Mouse (Mus musculus) hindbrain, embryonic 14.5 days (tissue): ENCODE measurements at regions not wholly inside any gene's neighbourhood (a gene's known extent, or its start where the extent isn't known, plus 50 kb on each side); places are given as distances from the start of the nearest gene placed in this dataset.

Experiments
- ATAC-seq: fragments of 200-750 bp; cut with Nextera tagmentation; 2 replicates; pipeline ENCODE4 v1.8.0; 2017; ENCODE audit warnings: moderate number of reproducible peaks, mild to moderate bottlenecking, moderate TSS enrichment, moderate library complexity; ENCODE audit not compliant: low FRiP score
- DNase-seq: peaks from one replicate; pipeline ENCODE4 v3.0.0-alpha.2; 2015; ENCODE audit warnings: low spot score
- H3K27ac ChIP-seq: fragments of 300-500 bp; sonication (generic); 2 replicates; pipeline ENCODE4 v1.5.1; 2014; ENCODE audit warnings: mild to moderate bottlenecking, moderate library complexity
- H3K27me3 ChIP-seq: fragments of 300-500 bp; sonication (generic); 2 replicates; pipeline ENCODE4 v1.6.1; 2014; ENCODE audit warnings: mild to moderate bottlenecking, low read length, mixed read lengths; ENCODE audit not compliant: control insufficient read depth, insufficient read depth
- H3K36me3 ChIP-seq: fragments of 300-500 bp; sonication (generic); replicated peaks from 2 replicates; pipeline ENCODE4 v1.6.1; 2014; ENCODE audit not compliant: control insufficient read depth, insufficient read depth
- H3K4me1 ChIP-seq: fragments of 300-500 bp; sonication (generic); replicated peaks from 2 replicates; pipeline ENCODE4 v1.6.1; 2014; ENCODE audit warnings: antibody characterized with exemption, low read length, mixed read lengths; ENCODE audit not compliant: control insufficient read depth, insufficient read depth
- H3K4me2 ChIP-seq: fragments of 300-500 bp; sonication (generic); replicated peaks from 2 replicates; pipeline ENCODE4 v1.6.1; 2014; ENCODE audit warnings: mild to moderate bottlenecking, moderate library complexity
- H3K4me3 ChIP-seq: fragments of 300-500 bp; sonication (generic); replicated peaks from 2 replicates; pipeline ENCODE4 v1.5.1; 2014; ENCODE audit warnings: mild to moderate bottlenecking, low read length
- H3K9ac ChIP-seq: fragments of 300-500 bp; sonication (generic); 2 replicates; pipeline ENCODE4 v1.6.1; 2014
- H3K9me3 ChIP-seq: fragments of 300-500 bp; sonication (generic); 2 replicates; pipeline ENCODE4 v1.6.1; 2016; ENCODE audit warnings: low read length; ENCODE audit not compliant: control insufficient read depth
- WGBS: fragments of 180-500 bp; shearing (Covaris S2); extraction: QIAGEN DNeasy Blood & Tissue Kit; methylation state at CpG from one replicate; pipeline ENCODE4 v1.1.7; 2014; 5-methylcytosine and 5-hydroxymethylcytosine counted together

GRCm38 (mm10) chr14:97074808-97075207, 555.9 kb upstream of the Klhl1 start:
- Histone ChIP-seq H3K4me1 (0 out of 2 replicates have a peak, but pooled peaks cover 2% of the 10 kb centered on the region), H3K36me3 (no peaks in the 10 kb centered on the region), H3K4me3 (no peak overlapping the region), H3K27ac (no peak overlapping the region), H3K9me3 (no peaks in the 10 kb centered on the region), H3K27me3 (no peaks in the 10 kb centered on the region), H3K4me2 (no peak overlapping the region), H3K9ac (no peak overlapping the region)
- ATAC-seq (no peak), DNase-seq (no peak)
- 87% methylated on average over 3 of the region's 3 CpGs for WGBS

- Histone ChIP-seq H3K27ac (no peak overlapping the region), H3K36me3 (no peaks in the 10 kb centered on the region), H3K27me3 (no peaks in the 10 kb centered on the region), H3K4me2 (no peak overlapping the region), H3K9ac (no peak overlapping the region), H3K9me3 (no peaks in the 10 kb centered on the region), H3K4me3 (no peak overlapping the region), H3K4me1 (0 out of 2 replicates have a peak, but pooled peaks cover 2% of the 10 kb centered on the region)
- 47% methylated on average over 3 of the region's 3 CpGs for WGBS
- no peak for DNase-seq
- no peak for ATAC-seq
These were observed 549.9 kb upstream of the Klhl1 start for GRCm38 (mm10) chr14:97068770-97069169.

- Histone ChIP-seq H3K4me3 (no peak overlapping the region), H3K27me3 (no peaks in the 10 kb centered on the region), H3K27ac (no peak overlapping the region), H3K4me1 (0 out of 2 replicates have a peak, but pooled peaks cover 2% of the 10 kb centered on the region), H3K4me2 (no peak overlapping the region), H3K36me3 (no peaks in the 10 kb centered on the region), H3K9me3 (no peaks in the 10 kb centered on the region), H3K9ac (no peak overlapping the region)
- no peak for ATAC-seq
- WGBS, result 70% methylated on average over 5 of the region's 5 CpGs
- no peak for DNase-seq
These were observed 549.4 kb upstream of the Klhl1 start for GRCm38 (mm10) chr14:97068313-97068712.

- ATAC-seq, result no peak
- Histone ChIP-seq H3K4me2 (no peak overlapping the region), H3K4me3 (no peak overlapping the region), H3K27me3 (no peaks in the 10 kb centered on the region), H3K4me1 (no peaks in the 10 kb centered on the region), H3K9ac (no peak overlapping the region), H3K36me3 (no peaks in the 10 kb centered on the region), H3K27ac (no peak overlapping the region), H3K9me3 (no peaks in the 10 kb centered on the region)
- DNase-seq, result peak; percentile 74
These were observed 526.4 kb upstream of the Klhl1 start for GRCm38 (mm10) chr14:97045321-97045720.

- Histone ChIP-seq H3K27ac (no peak overlapping the region), H3K9ac (no peak overlapping the region), H3K4me2 (no peak overlapping the region), H3K4me1 (no peaks in the 10 kb centered on the region), H3K27me3 (no peaks in the 10 kb centered on the region), H3K9me3 (no peaks in the 10 kb centered on the region), H3K36me3 (no peaks in the 10 kb centered on the region), H3K4me3 (no peak overlapping the region)
- ATAC-seq, result no peak
- DNase-seq, result no peak
- 89% methylated on average over 3 of the region's 3 CpGs for WGBS
These were observed 520.9 kb upstream of the Klhl1 start for GRCm38 (mm10) chr14:97039850-97040249.

GRCm38 (mm10) chr14:97028528-97028927, 509.6 kb upstream of the Klhl1 start:
- no peak overlapping the region for H3K9ac ChIP-seq
- no peak overlapping the region for H3K4me3 ChIP-seq
- 86% methylated on average over 4 of the region's 4 CpGs for WGBS
- no peaks in the 10 kb centered on the region for H3K9me3 ChIP-seq
- H3K4me2 ChIP-seq, result no peak overlapping the region
- no peaks in the 10 kb centered on the region for H3K27me3 ChIP-seq
- H3K36me3 ChIP-seq, result no peaks in the 10 kb centered on the region
- DNase-seq (no peak), ATAC-seq (no peak)
- H3K4me1 ChIP-seq, result no peaks in the 10 kb centered on the region
- no peak overlapping the region for H3K27ac ChIP-seq

GRCm38 (mm10) chr14:97006294-97006693, 487.4 kb upstream of the Klhl1 start:
- ATAC-seq (no peak), DNase-seq (no peak)
- Histone ChIP-seq H3K4me3 (no peak overlapping the region), H3K27ac (no peak overlapping the region), H3K4me2 (no peak overlapping the region), H3K4me1 (no peaks in the 10 kb centered on the region), H3K36me3 (no peaks in the 10 kb centered on the region), H3K9me3 (no peaks in the 10 kb centered on the region), H3K27me3 (no peaks in the 10 kb centered on the region), H3K9ac (no peak overlapping the region)
- WGBS, result 88% methylated on average over 3 of the region's 3 CpGs

- no peaks in the 10 kb centered on the region for H3K36me3 ChIP-seq
- DNase-seq, result no peak
- no peak overlapping the region for H3K27ac ChIP-seq
- H3K9ac ChIP-seq, result no peak overlapping the region
- WGBS, result 14% methylated on average over 3 of the region's 3 CpGs
- H3K27me3 ChIP-seq, result no peaks in the 10 kb centered on the region
- no peaks in the 10 kb centered on the region for H3K9me3 ChIP-seq
- no peak overlapping the region for H3K4me3 ChIP-seq
- H3K4me2 ChIP-seq, result no peak overlapping the region
- ATAC-seq, result no peak
- no peaks in the 10 kb centered on the region for H3K4me1 ChIP-seq
These were observed 476.2 kb upstream of the Klhl1 start for GRCm38 (mm10) chr14:96995081-96995480.

GRCm38 (mm10) chr14:96990542-96991162, 471.8 kb upstream of the Klhl1 start:
- no peaks in the 10 kb centered on the region for H3K9me3 ChIP-seq
- H3K27me3 ChIP-seq, result no peaks in the 10 kb centered on the region
- ATAC-seq (no peak), DNase-seq (no peak)
- H3K4me3 ChIP-seq, result no peak overlapping the region
- H3K4me1 ChIP-seq, result no peaks in the 10 kb centered on the region
- H3K27ac ChIP-seq, result no peak overlapping the region
- 84% methylated on average over 8 of the region's 8 CpGs for WGBS
- no peak overlapping the region for H3K9ac ChIP-seq
- H3K4me2 ChIP-seq, result no peak overlapping the region
- H3K36me3 ChIP-seq, result no peaks in the 10 kb centered on the region

- Histone ChIP-seq H3K4me2 (no peak overlapping the region), H3K9me3 (no peaks in the 10 kb centered on the region), H3K27ac (no peak overlapping the region), H3K36me3 (no peaks in the 10 kb centered on the region), H3K9ac (no peak overlapping the region), H3K27me3 (no peaks in the 10 kb centered on the region), H3K4me3 (no peak overlapping the region), H3K4me1 (no peaks in the 10 kb centered on the region)
- 42% methylated on average over 5 of the region's 5 CpGs for WGBS
- DNase-seq (no peak), ATAC-seq (no peak)
These were observed 444.2 kb upstream of the Klhl1 start for GRCm38 (mm10) chr14:96963074-96963447.
